Mouse (Mus musculus): ENCODE measurements around the gene A330070K13Rik.

Gene A330070K13Rik

DNA sequence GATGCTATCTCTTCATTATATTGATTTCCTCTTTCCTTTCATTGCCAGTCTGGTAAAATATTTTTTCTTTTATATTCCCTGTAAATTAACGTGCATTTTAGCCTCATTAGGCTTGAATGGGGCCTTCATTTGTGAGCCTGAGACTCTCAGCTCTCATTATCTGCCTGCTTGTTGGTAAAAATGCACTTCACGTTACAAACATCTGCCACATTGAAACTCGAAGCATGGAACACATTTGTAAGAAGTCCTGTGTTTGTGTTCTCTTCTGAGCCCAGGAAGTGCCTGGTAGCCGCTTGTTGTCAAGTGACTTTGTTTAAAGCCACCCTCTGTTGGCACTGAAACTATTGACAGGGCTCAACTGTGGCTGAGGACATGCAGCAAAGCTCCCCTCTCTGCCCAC lies 53.2 kb downstream of the A330070K13Rik start:
- DNase-seq (ENCODE audit: extremely low spot score, low read depth, low spot score), result no peak

DNA sequence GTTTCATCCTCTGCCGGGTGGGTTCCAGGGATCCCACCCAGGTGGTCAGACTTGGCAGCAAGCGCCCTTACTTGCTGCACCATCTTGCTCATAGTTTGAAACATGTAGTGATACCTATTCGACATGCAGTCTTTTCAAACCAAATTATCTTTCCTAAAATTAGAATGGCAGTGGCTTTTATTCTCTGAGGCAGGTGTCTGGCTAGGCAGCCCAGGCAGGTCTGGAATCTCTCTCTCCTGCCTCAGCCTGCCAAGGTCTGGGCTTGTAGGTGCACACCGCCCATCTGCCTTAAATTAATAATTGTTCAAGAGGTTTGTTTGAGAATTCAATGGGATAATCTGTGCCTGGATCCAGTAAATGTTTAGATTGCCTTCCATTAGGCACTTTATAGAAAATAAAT lies 53.6 kb downstream of the A330070K13Rik start:
- DNase-seq (ENCODE audit: extremely low spot score, low read depth, low spot score), result no peak

- DNase-seq (ENCODE audit: extremely low spot score, low read depth, low spot score), result no peak
These were observed 54.5 kb downstream of the A330070K13Rik start for GRCm38 (mm10) chr5:130329889-130330288.

All from hindlimb bud, embryonic 11.5 days (tissue).